Mouse (Mus musculus) intestine, embryonic 16.5 days (tissue): Measurements from ENCODE around the gene Trim5. TPM values are rescaled to one million over a fixed set of nuclear protein-coding genes. Genes with fewer than 3 reads are reported as not detected.

Experiments
- polyA plus RNA-seq: library from polyadenylated mRNA; unstranded; fragments of >200 nt; fragmentation: Nextera tagmentation; extraction: Ambion mirVana; gene quantifications from 2 replicates; pipeline ENCODE4 v1.2.1, GENCODE M21; 2015

The Trim5 gene
- polyA plus RNA-seq, 1 experiment from 2014 or later: 0.33 TPM

Other genes starting within 250 kb of the Trim5 start
- gene Olfr642, start 235.4 kb downstream of the Trim5 start, polyA plus RNA-seq: not detected in 2 replicates
- gene 4930516K23Rik, start 226.6 kb downstream of the Trim5 start, polyA plus RNA-seq: not detected in 2 replicates
- gene Olfr644, start 216.2 kb downstream of the Trim5 start, polyA plus RNA-seq: not detected in 2 replicates
- not detected in 2 replicates for gene Olfr645, start 202.6 kb downstream of the Trim5 start, polyA plus RNA-seq
- gene Olfr646, start 183.2 kb downstream of the Trim5 start, polyA plus RNA-seq: not detected in 2 replicates
- gene Ubqln5, start 158.3 kb downstream of the Trim5 start, polyA plus RNA-seq: not detected in 2 replicates
- gene Olfr643, start 150.7 kb downstream of the Trim5 start, polyA plus RNA-seq: not detected in 2 replicates
- not detected in 2 replicates for gene Ubqln3, start 144.8 kb downstream of the Trim5 start, polyA plus RNA-seq
- gene Ubqlnl, start 137.5 kb downstream of the Trim5 start, polyA plus RNA-seq: not detected in 2 replicates
- not detected in 2 replicates for gene Olfm5, start 123.3 kb downstream of the Trim5 start, polyA plus RNA-seq
- gene Olfr648, start 104.7 kb downstream of the Trim5 start, polyA plus RNA-seq: 0.11 and 0.20 TPM in 2 replicates
- not detected in 2 replicates for gene Olfr649, start 92.1 kb downstream of the Trim5 start, polyA plus RNA-seq
- gene Trim6, start 69.3 kb downstream of the Trim5 start, polyA plus RNA-seq: 0.78 and 1.2 TPM in 2 replicates
- 2.0 and 2.6 TPM in 2 replicates for gene Trim34a, start 43.6 kb downstream of the Trim5 start, polyA plus RNA-seq
- 5.1 and 6.3 TPM in 2 replicates for gene Trim12a, start 27.4 kb upstream of the Trim5 start, polyA plus RNA-seq
- gene Trim34b, start 41.4 kb upstream of the Trim5 start, polyA plus RNA-seq: 0.13 TPM in 1 of 2 replicates, not detected in the other
- gene Trim12c, start 65.3 kb upstream of the Trim5 start, polyA plus RNA-seq: 1.9 and 2.5 TPM in 2 replicates
- gene Trim30b, start 81.8 kb upstream of the Trim5 start, polyA plus RNA-seq: 0.06 and 0.20 TPM in 2 replicates
- 0.31 and 0.34 TPM in 2 replicates for gene Trim30c, start 112.7 kb upstream of the Trim5 start, polyA plus RNA-seq
- gene Trim30a, start 177.1 kb upstream of the Trim5 start, polyA plus RNA-seq: 1.2 TPM in 2 replicates
- 0.88 and 0.93 TPM in 2 replicates for gene Trim30d, start 219.8 kb upstream of the Trim5 start, polyA plus RNA-seq